Mouse (Mus musculus) C2C12 (cell line): ENCODE data around the gene Wfdc18. TPM values are rescaled to one million over a fixed set of nuclear protein-coding genes. Genes with fewer than 3 reads are reported as not detected.

Source experiments
- H3K27me3 ChIP-seq: one replicate; pipeline ENCODE4 v1.6.1; 2011; ENCODE audit not compliant: control insufficient read depth, insufficient read depth, insufficient read length
- H3K36me3 ChIP-seq: one replicate; pipeline ENCODE4 v1.6.1; 2011; ENCODE audit not compliant: control insufficient read depth, insufficient read depth
- H3K4me3 ChIP-seq: one replicate; pipeline ENCODE4 v1.5.1; 2011; ENCODE audit warnings: mild to moderate bottlenecking, control low read depth; ENCODE audit not compliant: poor library complexity, insufficient read depth, severe bottlenecking
- H3K79me2 ChIP-seq: one replicate; pipeline ENCODE4 v1.6.1; 2011; ENCODE audit not compliant: control insufficient read depth, insufficient read depth
- H3K79me3 ChIP-seq: one replicate; pipeline ENCODE4 v1.6.1; 2011; ENCODE audit warnings: low read depth, control low read depth
- H3ac ChIP-seq: one replicate; pipeline ENCODE3; 2011; ENCODE audit warnings: low read depth; ENCODE audit not compliant: control insufficient read depth, insufficient read length
- CEBPB ChIP-seq: IDR thresholded peaks from one replicate; pipeline ENCODE4 v1.6.1; 2011; ENCODE audit warnings: low read depth, mild to moderate bottlenecking, control low read depth, moderate library complexity
- CTCF ChIP-seq: IDR thresholded peaks from one replicate; pipeline ENCODE4 v1.5.1; 2011; ENCODE audit not compliant: control insufficient read depth, insufficient read depth, insufficient read length
- FOSL1 ChIP-seq: IDR thresholded peaks from one replicate; pipeline ENCODE4 v1.8.0; 2011; ENCODE audit warnings: mild to moderate bottlenecking, low read length; ENCODE audit not compliant: poor library complexity, insufficient read depth, severe bottlenecking
- MAX ChIP-seq: IDR thresholded peaks from one replicate; pipeline ENCODE4 v1.6.1; 2011; ENCODE audit warnings: mild to moderate bottlenecking, control low read depth
- MYOD1 ChIP-seq: IDR thresholded peaks from one replicate; pipeline ENCODE4 v1.6.1; 2011; ENCODE audit warnings: low read depth; ENCODE audit not compliant: control insufficient read depth, insufficient read length
- MYOG ChIP-seq: IDR thresholded peaks from one replicate; pipeline ENCODE4 v1.6.1; 2011; ENCODE audit not compliant: control insufficient read depth, insufficient read length; ENCODE audit errors: extremely low read depth
- USF1 ChIP-seq: IDR thresholded peaks from one replicate; pipeline ENCODE4 v1.6.1; 2011; ENCODE audit warnings: low read depth, mild to moderate bottlenecking, control low read depth, moderate library complexity
- polyA plus RNA-seq: library from polyadenylated mRNA; unstranded; fragments of >200 nt; fragmentation: generic; extraction: Trizol; gene quantifications from one replicate; pipeline ENCODE4 v1.2.1, GENCODE M21; 2012; ENCODE audit warnings: missing spikeins

Wfdc18 gene
- polyA plus RNA-seq, 1 experiment: not detected

- H3K27me3 ChIP-seq: no peaks in the 10 kb centered on the region
- peaks cover 19% of the 10 kb centered on the region for H3K79me3 ChIP-seq
- H3K79me2 ChIP-seq: peaks cover 22% of the 10 kb centered on the region
- H3K4me3 ChIP-seq: peak overlapping the region; percentile 84
- TF ChIP-seq USF1 (no peak), CTCF (no peak), FOSL1 (no peak), MAX (no peak), MYOD1 (no peak), MYOG (no peak), CEBPB (no peak)
- H3ac ChIP-seq: peak overlapping the region; percentile 89
- H3K36me3 ChIP-seq: peaks cover 35% of the 10 kb centered on the region
These were observed 45.4 kb downstream of the Wfdc18 start for GRCm38 (mm10) chr11:83754227-83754626.

Other genes with a start within 250 kb of the Wfdc18 start
- 2.3 TPM for gene Mmp28, start 245.9 kb upstream of the Wfdc18 start, polyA plus RNA-seq
- 44.6 TPM for gene Taf15, start 235.9 kb upstream of the Wfdc18 start, polyA plus RNA-seq
- gene Heatr9, start 186.8 kb upstream of the Wfdc18 start, polyA plus RNA-seq: not detected
- 0.13 TPM for gene Ccl5, start 178.5 kb upstream of the Wfdc18 start, polyA plus RNA-seq
- gene Ccl9, start 130.4 kb upstream of the Wfdc18 start, polyA plus RNA-seq: 2.5 TPM
- gene Ccl6, start 115.9 kb upstream of the Wfdc18 start, polyA plus RNA-seq: not detected
- not detected for gene Rpl9-ps1, start 63.4 kb upstream of the Wfdc18 start, polyA plus RNA-seq
- gene Ccl3, start 59.7 kb upstream of the Wfdc18 start, polyA plus RNA-seq: not detected
- not detected for gene Ccl4, start 46.4 kb upstream of the Wfdc18 start, polyA plus RNA-seq
- gene Wfdc17, start 5.0 kb upstream of the Wfdc18 start, polyA plus RNA-seq: not detected
- gene Wfdc21, start 37.9 kb downstream of the Wfdc18 start, polyA plus RNA-seq: not detected
- 10.2 TPM for gene Heatr6, start 44.7 kb downstream of the Wfdc18 start, polyA plus RNA-seq
- gene Hnf1b, start 141.0 kb downstream of the Wfdc18 start, polyA plus RNA-seq: not detected
- 12.0 TPM for gene Ddx52, start 233.0 kb downstream of the Wfdc18 start, polyA plus RNA-seq